Mouse (Mus musculus) G1E (cell line): ENCODE data around the gene Ckm.

ENCODE experiments used
- CTCF ChIP-seq: IDR thresholded peaks from 2 replicates; pipeline ENCODE4 v1.5.1; 2012; ENCODE audit warnings: low read depth, low read length, inconsistent platforms, mixed read lengths
- GATA1 ChIP-seq: IDR thresholded peaks from 2 replicates; pipeline ENCODE4 v1.6.1; 2012; ENCODE audit warnings: borderline replicate concordance, low read length, inconsistent platforms, mixed read lengths
- POLR2AphosphoS5 ChIP-seq: IDR thresholded peaks from 2 replicates; pipeline ENCODE4 v1.6.1; 2012; ENCODE audit warnings: low read depth, low read length, inconsistent platforms; ENCODE audit not compliant: insufficient replicate concordance
- TAL1 ChIP-seq: conservative IDR thresholded peaks from 2 replicates; pipeline ENCODE4 v1.6.1; 2012; ENCODE audit warnings: low read depth, low read length, inconsistent platforms, mixed read lengths

GRCm38 (mm10) chr7:19470308-19470707 lies 65.7 kb downstream of the Ckm start:
- no peak for TF ChIP-seq GATA1
- no peak for TF ChIP-seq CTCF
- no peak for TF ChIP-seq POLR2AphosphoS5
- TF ChIP-seq TAL1: no peak
